Mouse (Mus musculus): ENCODE data around the gene Fam83b. TPM values are rescaled to one million over a fixed set of nuclear protein-coding genes. Genes with fewer than 3 reads are reported as not detected.

Fam83b gene
- polyA plus RNA-seq, 1 experiment from 2014 or later = 0.07 TPM

GRCm38 (mm10) chr9:76553758-76554157 lies 13.2 kb downstream of the Fam83b start:
- no peak overlapping the region for H3K27ac ChIP-seq (ENCODE audit: low read depth)
- no peaks in the 10 kb centered on the region for H3K4me1 ChIP-seq (ENCODE audit: insufficient read depth)
- no peak overlapping the region for H3K9ac ChIP-seq (replicated peaks)
- H3K36me3 ChIP-seq (replicated peaks; ENCODE audit: insufficient read depth, low read length) = no peaks in the 10 kb centered on the region
- ATAC-seq (no peak), DNase-seq (no peak)
- no peak overlapping the region for H3K4me3 ChIP-seq (ENCODE audit: low read depth, low read length)
- no peak overlapping the region for H3K4me2 ChIP-seq (ENCODE audit: low read depth, low read length)
- no peaks in the 10 kb centered on the region for H3K27me3 ChIP-seq (ENCODE audit: insufficient read depth, low read length)
- WGBS (ENCODE audit: insufficient replicate concordance) = 36% methylated on average over 2 of the region's 2 CpGs
- no peaks in the 10 kb centered on the region for H3K9me3 ChIP-seq (ENCODE audit: low read length)
- no peak for TF ChIP-seq CTCF (IDR thresholded peaks at IDR 0.05; ENCODE audit: low read depth)
- no peak for TF ChIP-seq EP300 (IDR thresholded peaks at IDR 0.05; ENCODE audit: low read depth)

GRCm38 (mm10) chr9:76553115-76553514 lies 13.8 kb downstream of the Fam83b start:
- TF ChIP-seq CTCF (IDR thresholded peaks at IDR 0.05; ENCODE audit: low read depth) (no peak), EP300 (IDR thresholded peaks at IDR 0.05; ENCODE audit: low read depth) (no peak)
- no peaks in the 10 kb centered on the region for H3K27me3 ChIP-seq (ENCODE audit: insufficient read depth, low read length)
- H3K9ac ChIP-seq (replicated peaks) = no peak overlapping the region
- H3K4me3 ChIP-seq (ENCODE audit: low read depth, low read length) = no peak overlapping the region
- ATAC-seq (no peak), DNase-seq (no peak)
- no peak overlapping the region for H3K27ac ChIP-seq (ENCODE audit: low read depth)
- H3K4me1 ChIP-seq (ENCODE audit: insufficient read depth) = no peaks in the 10 kb centered on the region
- WGBS (ENCODE audit: insufficient replicate concordance) = 65% methylated on average over 1 of the region's 1 CpGs
- H3K4me2 ChIP-seq (ENCODE audit: low read depth, low read length) = no peak overlapping the region
- no peaks in the 10 kb centered on the region for H3K9me3 ChIP-seq (ENCODE audit: low read length)
- H3K36me3 ChIP-seq (replicated peaks; ENCODE audit: insufficient read depth, low read length) = no peaks in the 10 kb centered on the region

- Histone ChIP-seq H3K4me3 (ENCODE audit: low read depth, low read length) (no peak overlapping the region), H3K4me1 (ENCODE audit: insufficient read depth) (no peaks in the 10 kb centered on the region), H3K9me3 (ENCODE audit: low read length) (no peaks in the 10 kb centered on the region), H3K36me3 (replicated peaks; ENCODE audit: insufficient read depth, low read length) (no peaks in the 10 kb centered on the region), H3K4me2 (ENCODE audit: low read depth, low read length) (no peak overlapping the region), H3K27ac (ENCODE audit: low read depth) (no peak overlapping the region), H3K27me3 (ENCODE audit: insufficient read depth, low read length) (no peaks in the 10 kb centered on the region), H3K9ac (replicated peaks) (no peak overlapping the region)
- WGBS (ENCODE audit: insufficient replicate concordance) = 47% methylated on average over 3 of the region's 3 CpGs
- DNase-seq = no peak
- no peak for ATAC-seq
- no peak for TF ChIP-seq CTCF (IDR thresholded peaks at IDR 0.05; ENCODE audit: low read depth)
- TF ChIP-seq EP300 (IDR thresholded peaks at IDR 0.05; ENCODE audit: low read depth) = no peak
Measured at GRCm38 (mm10) chr9:76546714-76547113, 20.2 kb downstream of the Fam83b start.

- Histone ChIP-seq H3K4me1 (ENCODE audit: insufficient read depth) (no peaks in the 10 kb centered on the region), H3K9me3 (ENCODE audit: low read length) (no peaks in the 10 kb centered on the region), H3K9ac (replicated peaks) (no peak overlapping the region), H3K4me2 (ENCODE audit: low read depth, low read length) (no peak overlapping the region), H3K27ac (ENCODE audit: low read depth) (no peak overlapping the region), H3K27me3 (ENCODE audit: insufficient read depth, low read length) (no peaks in the 10 kb centered on the region), H3K36me3 (replicated peaks; ENCODE audit: insufficient read depth, low read length) (no peaks in the 10 kb centered on the region), H3K4me3 (ENCODE audit: low read depth, low read length) (no peak overlapping the region)
- WGBS (ENCODE audit: insufficient replicate concordance) = 42% methylated on average over 4 of the region's 4 CpGs
- ATAC-seq = no peak
- DNase-seq = no peak
- no peak for TF ChIP-seq EP300 (IDR thresholded peaks at IDR 0.05; ENCODE audit: low read depth)
- TF ChIP-seq CTCF (IDR thresholded peaks at IDR 0.05; ENCODE audit: low read depth) = no peak
Measured at GRCm38 (mm10) chr9:76540684-76541083, 26.2 kb downstream of the Fam83b start.

- Histone ChIP-seq H3K9ac (replicated peaks) (no peak overlapping the region), H3K27me3 (ENCODE audit: insufficient read depth, low read length) (no peaks in the 10 kb centered on the region), H3K36me3 (replicated peaks; ENCODE audit: insufficient read depth, low read length) (no peaks in the 10 kb centered on the region), H3K4me3 (ENCODE audit: low read depth, low read length) (no peak overlapping the region), H3K4me2 (ENCODE audit: low read depth, low read length) (no peak overlapping the region), H3K4me1 (ENCODE audit: insufficient read depth) (no peaks in the 10 kb centered on the region), H3K9me3 (ENCODE audit: low read length) (no peaks in the 10 kb centered on the region), H3K27ac (ENCODE audit: low read depth) (no peak overlapping the region)
- WGBS (ENCODE audit: insufficient replicate concordance) = 44% methylated on average over 6 of the region's 7 CpGs
- ATAC-seq (no peak), DNase-seq (no peak)
- TF ChIP-seq CTCF (IDR thresholded peaks at IDR 0.05; ENCODE audit: low read depth) = no peak
- TF ChIP-seq EP300 (IDR thresholded peaks at IDR 0.05; ENCODE audit: low read depth) = no peak
Measured at GRCm38 (mm10) chr9:76539953-76540621, 26.8 kb downstream of the Fam83b start.

GRCm38 (mm10) chr9:76539271-76539670 lies 27.6 kb downstream of the Fam83b start:
- no peaks in the 10 kb centered on the region for H3K9me3 ChIP-seq (ENCODE audit: low read length)
- WGBS (ENCODE audit: insufficient replicate concordance) = 65% methylated on average over 7 of the region's 7 CpGs
- no peaks in the 10 kb centered on the region for H3K27me3 ChIP-seq (ENCODE audit: insufficient read depth, low read length)
- no peak overlapping the region for H3K4me2 ChIP-seq (ENCODE audit: low read depth, low read length)
- H3K9ac ChIP-seq (replicated peaks) = no peak overlapping the region
- DNase-seq = no peak
- no peak overlapping the region for H3K27ac ChIP-seq (ENCODE audit: low read depth)
- ATAC-seq = no peak
- H3K4me1 ChIP-seq (ENCODE audit: insufficient read depth) = no peaks in the 10 kb centered on the region
- no peaks in the 10 kb centered on the region for H3K36me3 ChIP-seq (replicated peaks; ENCODE audit: insufficient read depth, low read length)
- no peak overlapping the region for H3K4me3 ChIP-seq (ENCODE audit: low read depth, low read length)
- TF ChIP-seq CTCF (IDR thresholded peaks at IDR 0.05; ENCODE audit: low read depth) (no peak), EP300 (IDR thresholded peaks at IDR 0.05; ENCODE audit: low read depth) (no peak)
